Mouse (Mus musculus) left cerebral cortex, postnatal 10 days (tissue): Measurements from ENCODE around the gene Zfp473. TPM values are rescaled to one million over a fixed set of nuclear protein-coding genes. Genes with fewer than 3 reads are reported as not detected.
"Not testable (repeated sequence)": the region's sequence is repeated elsewhere in the genome, so short reads cannot be mapped to it uniquely, and the experiment has no call there.

ENCODE experiments used
- DNase-seq, 2 experiments: peaks; one replicate each; pipeline ENCODE4 v3.0.0; 2021 to 2022; ENCODE audit warnings: low spot score in 2 of 2, mixed read lengths in 1 of 2; ENCODE audit errors: extremely low spot score in 1 of 2
- intact Hi-C: fragments of 180-260 bp; cut with DNase I; formaldehyde crosslinking; loops from one replicate; pipeline ENCODE4 v1.15.1; 2025
- total RNA-seq, 2 experiments: library from RNA; stranded (reverse); gene quantifications; 2 replicates each; pipeline ENCODE4 v1.2.3; 2021

Gene Zfp473
- total RNA-seq, 2 experiments from 2014 or later, result 0.79 to 0.81 TPM

DNA sequence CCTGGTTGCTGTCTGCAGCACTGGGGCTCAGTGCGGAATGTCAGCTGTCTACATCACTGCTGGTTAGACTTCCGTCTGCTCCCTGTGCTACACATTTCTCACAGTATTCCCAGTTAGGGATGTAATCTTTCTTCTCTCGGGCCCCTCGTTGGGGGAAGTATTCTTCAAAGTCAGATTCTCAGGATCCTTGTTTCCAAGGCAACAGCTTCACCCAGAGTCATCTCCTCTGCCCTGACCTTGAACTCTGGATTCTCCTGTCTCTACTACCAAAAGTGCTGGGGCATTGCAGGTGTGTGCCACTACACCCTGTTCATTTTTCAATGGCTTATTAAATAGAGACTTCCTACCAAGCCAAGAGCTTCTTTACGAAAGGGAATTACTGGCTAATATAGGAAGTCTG is 23.7 kb downstream of the Zfp473 start:
- intact Hi-C loops, result no loop called here
- no peak for DNase-seq

DNA sequence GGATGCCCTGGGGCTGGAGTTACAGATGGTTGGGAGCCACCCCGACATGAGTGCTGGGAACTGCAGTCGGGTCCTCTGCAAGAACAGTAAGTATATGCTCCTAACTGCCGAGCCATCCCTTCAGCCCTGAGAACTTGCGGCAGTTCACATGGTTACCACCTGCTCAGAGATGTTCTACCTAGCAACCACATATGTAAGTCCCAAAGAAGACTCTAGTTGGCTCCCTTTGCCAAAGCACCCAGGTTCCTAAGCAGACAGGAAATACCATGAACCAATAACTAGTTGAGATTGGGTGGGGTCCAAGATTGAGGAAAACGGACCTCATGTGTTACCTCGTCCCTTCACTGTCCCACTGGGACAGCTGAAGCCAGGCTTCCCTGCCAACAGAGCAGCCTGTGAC is 24.5 kb downstream of the Zfp473 start:
- DNase-seq, result peak in 1 of 2 experiments; percentile 11

DNA sequence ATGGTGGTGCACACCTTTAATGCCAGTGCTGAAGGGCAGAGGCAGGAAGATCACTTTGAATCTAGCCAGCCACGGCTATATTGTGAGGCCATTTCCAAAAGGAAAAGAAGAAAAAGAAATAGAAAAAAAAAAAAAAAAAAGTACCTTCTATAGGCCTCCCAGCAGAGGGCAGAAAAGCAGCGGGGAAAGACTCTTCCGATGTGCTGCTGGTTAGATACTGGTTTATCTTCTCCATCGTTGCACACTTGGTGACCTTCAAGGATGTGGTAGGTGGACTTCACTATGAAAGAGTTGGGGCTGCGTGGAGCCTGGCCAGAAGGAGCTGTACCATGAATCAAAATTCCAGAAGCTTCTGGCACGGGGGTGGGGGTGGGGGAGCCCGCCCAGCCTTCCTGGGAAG is 26.5 kb downstream of the Zfp473 start:
- no peak for DNase-seq
- intact Hi-C loops, result loop anchor here (2.0 kb wide), 1 partner anchor 100 kb away; no protein-coding TSS in a partner anchor

More for the DNA sequence above, 24.5 kb downstream of the Zfp473 start:
- intact Hi-C loops, result no loop called here

DNA sequence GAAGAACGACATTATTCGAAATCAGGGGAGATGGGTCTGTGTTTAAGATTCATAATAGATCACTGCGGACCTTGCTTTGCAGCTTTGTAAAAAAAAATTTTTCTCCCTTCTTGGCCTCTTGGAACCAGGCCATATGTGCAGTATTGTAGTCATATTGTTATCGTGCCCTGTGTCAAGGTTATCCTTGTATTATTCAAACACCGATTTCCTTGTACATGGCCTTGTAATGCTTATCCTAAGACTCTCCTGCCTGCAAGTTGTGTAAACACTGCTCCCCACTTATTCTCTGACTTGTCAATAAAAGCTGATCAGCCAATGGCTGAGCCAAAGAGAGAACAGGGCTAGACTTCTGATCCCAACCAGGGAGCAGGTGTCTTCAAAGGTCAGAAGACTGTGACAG is 28.8 kb downstream of the Zfp473 start:
- intact Hi-C loops, result no loop called here
- DNase-seq, result no peak

DNA sequence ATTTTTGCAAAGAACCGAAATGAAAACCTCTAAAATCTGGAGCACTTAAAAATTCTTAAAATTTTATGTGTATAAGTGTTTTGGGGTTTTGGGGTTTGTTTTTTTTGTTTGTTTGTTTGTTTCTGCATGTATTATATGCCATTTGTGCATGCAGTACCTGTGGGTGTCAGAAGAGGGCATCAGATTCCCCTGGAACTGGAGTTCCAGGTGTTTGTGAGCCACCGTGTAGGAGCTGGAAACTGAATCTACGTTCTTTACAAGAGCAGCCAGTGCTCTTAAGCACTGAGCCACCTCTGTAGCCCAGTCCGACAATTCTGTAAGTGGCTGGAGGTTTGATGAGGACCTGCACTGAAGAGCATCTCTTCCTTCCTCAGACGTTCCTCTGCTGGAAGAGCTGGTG is 41.0 kb downstream of the Zfp473 start:
- intact Hi-C loops, result no loop called here
- no peak for DNase-seq

DNA sequence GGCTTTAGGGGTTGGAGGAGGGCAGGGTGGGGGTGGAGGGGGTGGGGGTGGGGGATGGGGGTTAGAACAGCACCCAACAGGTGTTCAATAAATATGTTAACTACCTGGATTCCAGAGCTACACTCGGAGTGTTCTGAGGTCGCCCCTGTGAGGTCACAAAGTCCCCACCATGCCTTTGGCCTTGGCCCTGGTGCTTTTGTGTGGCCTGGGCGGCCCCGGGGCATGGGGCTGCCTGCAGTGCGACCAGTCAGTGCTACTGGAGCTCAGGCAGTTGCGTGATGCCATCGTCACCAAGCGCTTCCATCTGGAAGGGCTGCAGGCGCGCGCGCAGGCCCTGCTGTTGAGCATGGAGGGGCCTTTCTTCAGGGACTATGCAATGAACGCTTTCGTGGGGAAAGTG is 42.3 kb downstream of the Zfp473 start, which contains the start of gene Izumo2:
Gene Izumo2 (plus strand): TSS at position 169 of the 400 bp plus-strand sequence.
- no peak for DNase-seq
- intact Hi-C loops, result no loop called here

DNA sequence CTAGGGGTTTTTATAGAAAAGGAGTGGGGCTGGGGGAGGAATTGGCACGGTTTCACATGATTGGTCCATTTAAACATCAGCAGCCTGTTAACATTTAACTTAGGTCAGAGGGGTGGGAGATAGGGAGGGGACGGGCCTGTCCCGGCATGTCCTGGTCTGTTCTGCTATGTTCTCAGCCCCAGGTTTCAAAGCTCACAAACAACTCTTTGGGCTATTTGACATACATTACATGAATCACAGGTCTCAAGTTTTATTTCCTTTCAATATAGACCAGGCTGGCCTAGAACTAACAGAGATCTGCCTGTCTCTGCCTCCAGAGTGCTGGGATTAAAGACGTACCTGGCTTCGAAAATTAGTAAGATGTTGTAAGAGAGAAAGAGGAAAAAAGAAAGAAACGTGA is 42.8 kb downstream of the Zfp473 start:
- intact Hi-C loops, DNase-seq: not testable (repeated sequence)

DNA sequence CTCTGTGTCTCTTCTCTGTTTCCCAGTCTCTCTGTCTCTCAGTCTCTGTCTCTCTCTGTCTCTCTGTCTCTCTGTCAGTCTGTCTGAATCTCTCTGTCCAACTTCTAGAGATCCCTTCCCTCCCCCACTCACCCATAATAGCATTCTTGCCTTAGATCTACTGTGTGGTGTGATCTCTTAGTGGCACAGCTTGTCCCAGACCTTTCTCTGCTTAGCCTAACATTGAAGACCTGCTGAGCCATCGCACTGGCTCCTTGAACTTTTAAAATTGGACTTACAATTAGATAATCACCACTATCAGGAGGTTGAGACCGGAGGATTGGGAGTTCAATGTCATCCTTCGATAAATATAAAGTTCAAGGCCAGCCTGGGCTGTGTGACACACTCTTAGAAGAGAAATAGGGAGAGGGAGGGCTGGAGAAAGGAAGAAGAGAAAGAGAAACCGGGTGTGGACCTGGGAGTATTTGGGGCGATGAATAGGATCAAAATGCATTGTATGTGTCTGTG is 43.6 kb downstream of the Zfp473 start:
- no peak for DNase-seq
- intact Hi-C loops, result no loop called here

DNA sequence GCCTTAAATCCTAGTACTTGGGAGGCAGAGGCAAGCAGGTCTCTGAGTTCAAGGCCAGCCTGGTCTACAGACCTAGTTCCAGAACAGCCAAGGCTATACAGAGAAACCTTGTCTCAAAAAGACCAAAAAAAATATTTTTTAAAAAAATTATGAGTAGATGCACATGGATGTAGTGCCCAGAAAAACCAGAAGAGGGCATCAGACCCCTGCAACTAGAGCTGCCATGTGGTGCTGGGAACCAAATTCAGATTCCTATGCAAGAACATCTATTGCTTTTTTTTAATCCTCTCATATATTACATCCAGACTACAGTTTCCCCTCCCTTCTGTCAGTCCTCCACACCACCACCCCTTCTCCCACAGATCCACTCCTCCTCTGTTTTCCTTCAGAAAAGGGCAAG is 44.5 kb downstream of the Zfp473 start:
- DNase-seq, result no peak
- intact Hi-C loops, result no loop called here

DNA sequence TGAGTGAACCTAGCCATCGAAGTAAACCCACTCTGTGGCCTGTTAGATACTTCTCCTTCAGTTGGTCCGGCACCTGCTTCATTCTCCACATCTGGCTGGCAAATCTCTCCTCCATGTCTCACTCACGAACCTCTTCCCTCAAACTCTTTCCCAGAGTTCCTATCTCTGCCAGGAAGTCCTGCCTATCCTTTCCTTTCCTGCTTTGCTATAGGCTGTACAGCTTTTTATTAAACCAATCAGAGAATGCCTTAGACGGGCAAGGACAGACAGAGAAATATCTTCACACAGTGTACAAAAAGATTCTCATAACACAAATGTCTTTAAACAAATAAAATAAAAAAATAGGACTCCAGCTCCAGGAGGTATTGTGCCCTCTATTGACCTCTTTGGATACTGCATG is 45.8 kb downstream of the Zfp473 start:
- DNase-seq, result no peak
- intact Hi-C loops, result no loop called here

DNA sequence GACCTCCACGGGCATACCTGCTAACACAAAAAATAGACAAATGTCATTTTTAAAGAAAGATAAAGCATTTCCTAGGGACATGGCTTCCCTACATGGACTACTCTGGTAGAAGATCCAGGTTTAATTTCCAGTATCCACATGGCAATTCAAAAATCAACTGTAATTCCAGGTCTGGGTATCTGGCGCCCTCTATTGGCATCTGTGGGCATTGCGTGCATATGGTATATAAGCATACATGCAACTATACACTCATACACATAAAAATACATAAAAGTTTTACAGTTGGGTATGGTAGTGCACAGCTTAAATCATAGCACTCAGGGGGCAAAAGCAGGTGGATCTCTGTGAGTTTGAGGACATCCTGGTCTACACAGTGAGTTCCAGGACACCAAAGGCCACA is 46.5 kb downstream of the Zfp473 start:
- DNase-seq, result peak in 1 of 2 experiments; percentile 36
- intact Hi-C loops, result no loop called here

DNA sequence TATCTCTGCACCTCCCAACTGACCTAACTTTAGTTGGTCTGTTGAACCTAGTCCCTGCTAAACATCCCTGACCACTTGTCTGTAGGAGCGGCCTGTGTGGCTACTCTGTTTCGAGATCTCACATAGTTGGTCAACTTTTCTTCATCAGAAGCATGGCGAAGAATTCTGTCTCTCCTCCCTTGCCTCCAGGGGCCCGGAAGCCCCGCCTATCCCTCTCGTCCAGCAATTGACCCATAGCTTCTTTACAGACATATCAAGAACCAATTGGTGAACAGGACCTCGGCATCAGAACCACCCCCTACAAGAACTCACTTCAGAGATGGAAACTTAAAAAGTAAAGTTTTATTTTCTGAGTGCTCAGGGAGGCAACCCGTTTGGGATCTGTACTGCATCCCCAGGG is 47.9 kb downstream of the Zfp473 start:
- intact Hi-C loops, result no loop called here
- no peak for DNase-seq

DNA sequence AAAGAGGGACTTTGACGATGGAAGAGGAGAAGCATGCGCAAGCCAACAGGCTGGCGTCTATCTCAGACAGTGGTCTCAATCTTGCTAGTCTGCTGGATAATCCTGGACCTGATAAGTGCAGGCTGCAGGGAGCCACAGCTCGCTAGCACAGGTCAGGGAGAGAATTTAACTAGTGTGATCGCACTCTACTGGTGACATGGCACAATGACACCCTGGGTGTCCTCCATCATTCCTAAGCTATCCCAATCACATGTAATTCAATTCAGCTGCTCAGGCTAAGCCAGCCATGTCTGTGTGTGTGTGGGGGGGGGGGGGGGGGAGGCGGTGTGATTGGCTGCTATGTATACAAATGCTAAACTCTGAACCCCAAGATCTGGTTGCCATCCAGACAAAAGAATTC is 48.9 kb downstream of the Zfp473 start:
- intact Hi-C loops, result no loop called here
- no peak for DNase-seq

DNA sequence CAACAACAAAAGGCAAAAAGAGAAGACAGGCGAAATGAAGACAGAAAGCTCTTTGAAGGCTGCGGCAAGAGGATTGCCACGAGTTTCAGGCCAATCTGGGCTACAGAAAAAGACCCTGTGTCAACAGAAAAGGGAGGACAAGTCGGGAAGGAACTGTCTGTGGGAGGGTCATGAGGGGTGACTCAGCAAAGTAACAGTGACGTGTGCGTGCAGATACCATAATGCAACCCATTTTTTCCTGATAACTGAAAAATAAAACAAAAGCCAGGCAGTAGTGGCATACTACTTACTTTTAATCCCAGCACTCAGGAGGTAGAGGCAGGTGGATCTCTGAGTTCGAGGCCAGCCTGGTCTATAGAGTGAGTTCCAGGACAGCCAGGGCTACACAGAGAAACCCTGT is 52.9 kb downstream of the Zfp473 start:
- no peak for DNase-seq
- intact Hi-C loops, result no loop called here

DNA sequence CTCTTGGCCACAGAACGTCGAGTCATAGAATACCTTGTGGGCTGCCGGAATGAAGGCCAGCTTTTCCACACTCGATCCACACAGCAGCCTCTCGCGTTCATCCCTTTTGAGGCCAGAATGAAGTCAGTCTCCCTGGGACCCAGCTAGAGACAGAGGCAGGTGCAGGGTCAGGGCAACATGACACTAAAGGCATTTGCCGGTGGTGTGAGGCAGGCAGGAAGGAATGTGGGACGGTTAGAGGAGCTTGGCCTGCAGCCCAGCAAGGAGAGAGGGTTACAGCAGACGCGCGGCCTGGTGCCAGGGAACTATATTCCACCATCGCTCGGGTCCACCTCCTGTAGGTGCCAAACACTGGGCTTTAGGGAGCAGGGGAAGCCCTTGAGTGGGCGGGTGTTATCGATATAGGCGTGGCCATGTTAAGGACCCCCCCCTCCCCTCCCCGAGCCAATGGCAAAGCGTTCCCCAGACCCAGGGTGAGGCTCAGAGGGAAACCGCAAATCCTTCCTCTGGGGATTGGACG is 53.6 kb downstream of the Zfp473 start:
- peak in 1 of 2 experiments; percentile 67 for DNase-seq
- intact Hi-C loops, result no loop called here

DNA sequence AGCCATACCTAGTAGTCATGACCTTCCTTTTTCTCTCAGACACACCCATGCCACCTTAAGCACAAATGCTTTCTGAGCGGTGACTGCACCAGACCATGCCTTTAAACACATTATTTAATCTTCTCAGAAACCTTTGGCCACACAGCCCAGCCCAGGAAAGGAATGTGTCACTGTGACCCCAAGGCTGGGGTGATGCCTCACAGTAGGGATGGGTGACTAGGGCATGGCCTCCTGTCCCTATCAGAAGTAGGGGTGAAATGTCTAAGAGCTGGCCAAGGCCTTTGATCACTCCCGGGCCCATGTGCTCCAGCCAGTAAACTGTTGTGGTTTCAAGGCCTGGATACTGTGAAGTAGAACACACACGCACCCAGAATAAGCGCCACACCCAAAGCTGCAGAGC is 55.6 kb downstream of the Zfp473 start:
- intact Hi-C loops, result no loop called here
- DNase-seq, result no peak

DNA sequence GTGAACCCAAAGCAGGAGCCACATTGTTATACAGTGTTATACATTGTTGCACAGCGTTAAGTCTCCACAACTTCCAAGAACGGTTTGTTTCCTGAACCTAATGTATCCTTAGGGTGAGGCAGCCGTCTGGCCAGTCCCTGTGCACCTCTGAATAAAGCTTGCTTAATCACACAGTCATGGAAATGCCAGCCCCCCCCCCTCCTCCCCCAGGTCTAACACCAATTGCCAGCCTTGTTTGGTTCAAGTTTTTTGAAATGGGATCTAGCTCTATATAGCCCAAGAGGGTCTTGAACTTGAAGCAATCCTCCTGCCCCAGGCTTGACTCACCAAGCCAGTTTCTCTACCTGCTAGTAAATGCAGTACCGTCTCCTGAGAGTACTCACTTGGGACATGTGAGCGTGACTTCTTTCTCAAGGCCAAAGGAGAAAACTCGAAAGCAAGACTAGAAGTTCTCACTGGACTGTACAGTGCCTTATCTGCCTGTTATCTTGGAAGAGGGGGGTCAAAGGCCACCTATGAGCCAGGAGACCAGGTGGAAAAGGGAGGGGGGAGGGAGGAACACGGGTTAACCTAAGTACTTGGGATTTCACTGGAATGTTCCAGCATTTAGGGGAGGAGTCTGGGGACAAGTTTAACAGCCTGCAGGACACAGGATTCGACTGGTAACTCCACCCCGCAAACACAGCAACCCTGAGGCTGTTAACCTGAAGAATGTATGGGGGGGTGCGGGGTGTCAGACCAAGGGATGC is 57.2 kb downstream of the Zfp473 start:
- intact Hi-C loops, result no loop called here
- no peak for DNase-seq

DNA sequence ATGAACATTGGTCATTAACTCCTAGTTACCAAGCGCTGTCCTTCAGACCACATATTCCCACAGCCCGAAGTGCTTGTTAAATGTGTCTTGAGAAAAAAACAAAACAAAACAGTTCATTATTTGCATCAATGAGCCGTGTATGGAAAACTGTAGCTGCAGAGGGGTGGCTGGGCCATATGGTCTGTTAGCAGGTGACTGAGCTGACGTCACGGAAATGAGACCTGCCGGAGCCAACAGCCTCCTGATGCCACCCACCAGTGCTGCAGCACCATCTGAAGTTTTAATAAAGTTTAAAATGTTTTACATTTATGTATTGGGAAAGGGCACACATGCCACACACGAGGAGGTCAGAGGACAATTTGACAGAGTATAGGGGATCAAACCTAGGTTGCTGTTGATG is 61.5 kb downstream of the Zfp473 start:
- intact Hi-C loops, result no loop called here
- no peak for DNase-seq

DNA sequence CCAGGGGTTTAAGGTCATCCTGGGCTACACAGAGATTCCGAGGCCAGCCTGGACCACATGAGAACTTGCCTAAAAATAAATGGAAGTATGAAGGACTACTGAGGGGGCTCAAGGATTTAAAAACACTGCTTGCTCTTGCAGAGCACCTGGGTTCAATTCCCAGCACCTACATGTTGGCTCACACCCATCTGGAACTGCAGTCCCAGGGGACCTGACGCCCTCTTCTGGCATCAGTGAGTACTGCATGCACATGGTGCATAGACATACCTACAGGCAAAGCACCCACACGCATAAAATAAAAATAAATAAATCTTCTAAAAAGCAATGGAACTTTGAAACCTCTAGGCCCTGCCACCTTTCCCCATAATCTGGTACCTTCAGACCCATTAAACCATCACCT is 62.0 kb downstream of the Zfp473 start:
- DNase-seq, result no peak
- intact Hi-C loops, result no loop called here

DNA sequence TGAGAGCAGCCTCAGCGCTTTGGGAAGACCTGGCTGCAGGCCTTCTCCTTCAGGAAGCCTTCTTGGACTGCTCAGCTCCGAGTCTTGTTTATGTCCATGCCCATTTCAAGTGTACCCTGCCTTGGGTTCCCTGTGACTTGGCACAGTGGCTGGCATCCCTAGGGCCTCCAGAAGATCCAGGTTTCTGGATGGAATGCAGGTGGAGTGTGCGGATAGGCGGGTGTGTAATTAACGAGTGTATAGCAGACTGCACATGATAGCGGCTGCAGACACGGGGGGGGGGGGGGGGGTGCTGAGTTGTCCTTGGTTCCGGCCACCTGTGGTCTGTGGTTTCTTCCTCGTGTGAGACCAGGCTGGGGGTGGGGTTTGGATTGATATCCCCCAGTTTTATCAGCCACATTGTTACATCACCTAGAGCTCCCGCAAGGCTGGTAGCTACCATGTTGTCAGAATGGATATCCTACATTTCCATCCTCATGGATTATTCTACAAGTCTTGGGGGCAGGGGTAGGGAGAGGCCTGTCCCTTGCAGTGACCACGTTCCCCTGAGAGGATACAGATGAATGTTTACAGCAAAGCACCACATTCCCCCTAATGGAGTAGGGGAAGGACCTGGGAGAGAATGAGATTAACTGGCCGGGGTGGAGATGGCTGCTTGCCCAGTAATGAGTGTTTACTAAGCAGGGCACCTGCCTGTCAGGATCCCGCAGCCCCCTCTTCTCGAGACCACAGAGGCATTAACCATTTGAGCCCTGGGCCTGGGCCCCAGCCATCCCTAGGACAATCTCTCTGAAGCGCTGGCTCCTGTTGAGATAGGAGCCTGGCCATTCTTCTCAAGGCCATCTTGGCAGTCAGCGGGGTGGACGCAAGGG is 65.1 kb downstream of the Zfp473 start:
- intact Hi-C loops, result no loop called here
- no peak for DNase-seq
